Mouse (Mus musculus) B cell, adult 67 days (primary cell): ENCODE results near the gene Olfr790. TPM values are rescaled to one million over a fixed set of nuclear protein-coding genes. Genes with fewer than 3 reads are reported as not detected.

Experiments used
- total RNA-seq, 2 experiments: library from RNA; stranded (reverse); gene quantifications; 4 replicates each; pipeline ENCODE4 v1.2.4; 2023

Olfr790 gene
- not detected for total RNA-seq

GRCm38 (mm10) chr10:129498192-129498591 lies at the start of gene Olfr790:
Olfr790 (plus strand) TSS chr10:129498492.

DNA sequence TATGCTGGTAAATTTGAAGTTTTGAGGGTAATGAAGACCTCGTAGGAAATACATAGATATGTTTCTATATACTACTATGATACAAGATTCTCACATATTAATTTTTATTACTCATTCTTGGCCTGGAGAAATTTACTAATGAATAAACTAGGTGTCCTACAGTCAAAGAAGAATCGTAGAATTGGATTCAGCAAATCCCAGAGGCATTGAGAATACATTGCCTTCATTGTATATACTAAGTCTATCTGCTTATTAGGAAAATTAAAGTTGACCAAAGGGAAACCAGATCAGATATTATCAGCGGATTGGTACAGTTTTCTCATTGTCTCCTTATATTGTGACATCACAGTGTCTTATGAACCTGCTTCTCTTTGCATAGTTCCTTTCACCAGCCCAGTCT lies 36.7 kb upstream of the Olfr790 start, which contains the start of gene Olfr787:
Gene Olfr787, plus strand, starts transcription at position 301 of the 400 bp plus-strand sequence.

DNA sequence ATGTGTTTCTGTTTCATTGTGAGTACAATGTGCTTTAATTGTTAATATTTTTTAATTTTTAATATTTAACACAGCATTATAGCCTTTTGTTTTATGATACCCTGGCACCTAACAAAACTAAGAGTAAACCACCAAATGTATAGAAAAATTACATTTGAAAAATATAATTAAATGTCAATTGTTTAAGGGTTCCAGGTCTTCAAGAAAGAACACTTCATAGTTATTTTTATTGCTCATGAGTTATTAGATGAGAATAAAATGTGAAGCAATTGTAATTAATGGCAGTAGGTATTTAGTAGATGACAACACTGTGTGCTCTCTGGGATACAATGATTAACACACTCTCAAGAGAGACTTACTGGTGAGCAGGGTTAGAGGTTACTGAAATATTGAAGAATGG lies 27.6 kb upstream of the Olfr790 start, which contains the start of gene Olfr788:
Gene Olfr788, plus strand, starts transcription at position 301 of the 400 bp plus-strand sequence.

DNA sequence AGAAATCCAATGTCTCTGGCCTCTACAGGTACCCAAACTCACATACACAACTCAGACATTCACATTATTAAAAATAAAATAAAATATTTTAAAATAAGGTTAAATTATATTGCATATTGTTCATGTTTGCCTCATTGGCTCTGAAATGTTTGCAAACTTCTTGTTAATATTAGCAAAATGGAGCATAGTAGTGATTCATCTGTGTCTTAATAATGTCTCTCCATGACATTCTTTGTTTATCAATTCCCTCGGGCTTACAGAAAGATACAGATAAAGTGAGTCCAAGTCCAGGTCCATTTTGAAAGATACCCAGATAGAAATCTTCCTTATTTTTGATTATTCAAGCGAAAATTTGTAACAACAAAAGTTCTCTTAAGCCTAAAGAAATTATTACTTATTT lies 13.8 kb upstream of the Olfr790 start, which contains the start of gene Olfr789:
Gene Olfr789, plus strand, starts transcription at position 301 of the 400 bp plus-strand sequence.

DNA sequence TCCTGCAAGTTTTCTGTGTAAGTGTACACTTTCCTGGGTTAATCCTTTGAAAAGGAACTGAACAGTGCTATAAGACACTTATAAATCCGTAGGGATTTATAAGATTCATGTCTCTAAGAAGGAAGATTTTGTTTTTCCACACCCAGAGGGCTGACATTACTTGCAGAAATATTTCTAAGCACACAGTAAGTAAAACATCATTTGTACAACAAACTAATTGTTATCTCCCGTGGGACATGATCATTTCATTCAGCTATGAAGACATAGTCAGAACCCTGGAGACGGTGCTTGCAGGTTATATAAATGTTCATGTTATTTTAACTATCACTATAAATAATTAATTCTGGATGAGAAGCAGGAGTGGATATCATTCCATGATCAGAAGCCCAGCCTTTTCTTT lies 23.2 kb downstream of the Olfr790 start, which contains the start of gene Olfr791:
Gene Olfr791, plus strand, starts transcription at position 301 of the 400 bp plus-strand sequence.

DNA sequence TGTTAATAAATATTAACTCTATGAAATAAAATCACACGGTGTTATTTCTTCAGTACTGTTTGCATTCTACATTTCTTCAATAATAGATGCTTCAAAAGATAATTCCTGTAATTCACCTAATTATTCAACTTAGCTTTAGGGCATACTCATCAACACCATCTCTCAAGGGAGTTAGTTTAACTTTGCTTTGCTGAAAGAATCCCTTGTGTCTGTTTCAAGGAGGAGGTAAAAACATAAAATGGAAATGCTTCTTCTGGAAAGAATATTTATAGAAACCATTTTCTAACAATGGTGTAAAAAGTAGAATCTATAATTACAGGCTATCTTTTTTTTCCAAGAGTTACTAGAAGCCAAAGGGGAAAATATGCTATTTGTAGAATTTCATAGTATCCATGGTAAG lies 40.6 kb downstream of the Olfr790 start, which contains the start of gene Olfr792:
Gene Olfr792, plus strand, starts transcription at position 301 of the 400 bp plus-strand sequence.

Other genes with a start within 250 kb of the Olfr790 start
- not detected for gene Olfr776, start 239.4 kb upstream of the Olfr790 start, total RNA-seq
- gene Olfr777, start 227.0 kb upstream of the Olfr790 start, total RNA-seq, result not detected
- not detected for gene Olfr780, start 180.4 kb upstream of the Olfr790 start, total RNA-seq
- gene Olfr781, start 169.6 kb upstream of the Olfr790 start, total RNA-seq, result not detected
- gene Olfr782, start 149.6 kb upstream of the Olfr790 start, total RNA-seq, result not detected
- not detected for gene Olfr784, start 114.4 kb upstream of the Olfr790 start, total RNA-seq
- gene Olfr785, start 93.1 kb upstream of the Olfr790 start, total RNA-seq, result not detected
- not detected for gene Olfr786, start 71.2 kb upstream of the Olfr790 start, total RNA-seq
- not detected for gene Olfr787, start 36.6 kb upstream of the Olfr790 start, total RNA-seq
- gene Olfr788, start 27.5 kb upstream of the Olfr790 start, total RNA-seq, result not detected
- not detected for gene Olfr789, start 13.7 kb upstream of the Olfr790 start, total RNA-seq
- gene Olfr791, start 23.3 kb downstream of the Olfr790 start, total RNA-seq, result not detected
- not detected for gene Olfr792, start 40.7 kb downstream of the Olfr790 start, total RNA-seq
- not detected for gene Olfr794, start 69.2 kb downstream of the Olfr790 start, total RNA-seq
- not detected for gene Olfr796, start 114.1 kb downstream of the Olfr790 start, total RNA-seq
- not detected for gene Olfr798, start 129.4 kb downstream of the Olfr790 start, total RNA-seq
- not detected for gene Olfr799, start 139.0 kb downstream of the Olfr790 start, total RNA-seq
- not detected for gene Olfr800, start 159.2 kb downstream of the Olfr790 start, total RNA-seq
- not detected for gene Olfr801, start 175.4 kb downstream of the Olfr790 start, total RNA-seq
- not detected for gene Olfr802, start 189.7 kb downstream of the Olfr790 start, total RNA-seq
- gene Olfr803, start 195.8 kb downstream of the Olfr790 start, total RNA-seq, result not detected
- not detected for gene Olfr804, start 204.7 kb downstream of the Olfr790 start, total RNA-seq
- not detected for gene Olfr805, start 230.9 kb downstream of the Olfr790 start, total RNA-seq
- gene Olfr806, start 243.4 kb downstream of the Olfr790 start, total RNA-seq, result not detected